Mouse (Mus musculus) testis, adult 2 months (tissue): ENCODE data around the gene Sorcs3.

Experiments
- CTCF ChIP-seq: fragments of 200-500 bp; IDR thresholded peaks from 2 replicates; pipeline ENCODE4 v1.5.1; 2012; ENCODE audit warnings: low read depth, mild to moderate bottlenecking, inconsistent platforms, low read length, moderate library complexity; ENCODE audit not compliant: control insufficient read depth, insufficient read depth, insufficient replicate concordance
- POLR2A ChIP-seq: fragments of 200-500 bp; IDR thresholded peaks from 2 replicates; pipeline ENCODE4 v1.6.1; 2012; ENCODE audit warnings: low read depth, mild to moderate bottlenecking, inconsistent platforms, low read length, moderate library complexity; ENCODE audit not compliant: control insufficient read depth

DNA sequence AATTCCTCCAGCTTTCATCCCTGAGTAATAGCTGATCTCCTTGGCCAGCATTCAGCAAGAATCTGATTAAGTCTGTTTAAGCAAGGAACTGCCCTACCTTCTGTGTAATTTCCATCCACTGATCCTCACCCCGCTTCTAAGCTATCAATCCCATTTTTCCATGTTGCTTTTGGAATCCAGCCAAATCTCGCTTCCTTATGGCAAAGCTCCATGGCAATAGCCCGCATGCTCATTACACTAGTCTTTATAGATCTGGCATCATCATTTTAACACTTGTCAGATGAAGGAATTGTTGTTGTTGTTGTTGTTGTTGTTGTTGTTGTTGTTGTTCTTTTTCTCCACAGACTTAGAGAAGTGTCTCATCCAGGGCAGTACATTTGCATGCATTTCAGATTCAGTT is 277.1 kb downstream of the Sorcs3 start:
- TF ChIP-seq CTCF (no peak), POLR2A (no peak)
